Mouse (Mus musculus): ENCODE results near the gene Hist1h2be. TPM values are rescaled to one million over a fixed set of nuclear protein-coding genes. Genes with fewer than 3 reads are reported as not detected.

Gene Hist1h2be
- total RNA-seq, 2 experiments from 2014 or later: 39.8 to 202 TPM

GRCm38 (mm10) chr13:23534368-23535131, 86.4 kb downstream of the Hist1h2be start:
- ATAC-seq (replicated peaks; ENCODE audit: low FRiP score, poor library complexity, severe bottlenecking): peak; percentile 23

Other genes with a start within 250 kb of the Hist1h2be start
Only the 30 nearest of the 36 such genes appear.
- not detected in 2 replicates for gene Btn2a2, start 132.3 kb downstream of the Hist1h2be start, total RNA-seq (2015; ENCODE audit: low replicate concordance)
- gene Btn2a2, start 132.3 kb downstream of the Hist1h2be start, total RNA-seq (2017; ENCODE audit: low replicate concordance): not detected in 2 replicates
- 323 and 492 TPM in 2 replicates for gene Hist1h4h, start 90.1 kb downstream of the Hist1h2be start, total RNA-seq (2015; ENCODE audit: low replicate concordance)
- gene Hist1h4h, start 90.1 kb downstream of the Hist1h2be start, total RNA-seq (2017; ENCODE audit: low replicate concordance): 3,110 and 3,215 TPM in 2 replicates
- gene Hist1h2af, start 87.2 kb downstream of the Hist1h2be start, total RNA-seq (2015; ENCODE audit: low replicate concordance): 180 and 320 TPM in 2 replicates
- gene Hist1h2af, start 87.2 kb downstream of the Hist1h2be start, total RNA-seq (2017; ENCODE audit: low replicate concordance): 7,936 and 7,993 TPM in 2 replicates
- 573 TPM in 2 replicates for gene Hist1h3g, start 85.7 kb downstream of the Hist1h2be start, total RNA-seq (2015; ENCODE audit: low replicate concordance)
- 250 and 889 TPM in 2 replicates for gene Hist1h3g, start 85.7 kb downstream of the Hist1h2be start, total RNA-seq (2017; ENCODE audit: low replicate concordance)
- gene Hist1h2bh, start 77.7 kb downstream of the Hist1h2be start, total RNA-seq (2015; ENCODE audit: low replicate concordance): 90.1 and 113 TPM in 2 replicates
- gene Hist1h2bh, start 77.7 kb downstream of the Hist1h2be start, total RNA-seq (2017; ENCODE audit: low replicate concordance): 325 and 367 TPM in 2 replicates
- 145 and 158 TPM in 2 replicates for gene Hist1h3f, start 77.1 kb downstream of the Hist1h2be start, total RNA-seq (2015; ENCODE audit: low replicate concordance)
- 262 and 310 TPM in 2 replicates for gene Hist1h3f, start 77.1 kb downstream of the Hist1h2be start, total RNA-seq (2017; ENCODE audit: low replicate concordance)
- 838 and 1,105 TPM in 2 replicates for gene Hist1h4f, start 69.5 kb downstream of the Hist1h2be start, total RNA-seq (2015; ENCODE audit: low replicate concordance)
- 7,675 and 12,079 TPM in 2 replicates for gene Hist1h4f, start 69.5 kb downstream of the Hist1h2be start, total RNA-seq (2017; ENCODE audit: low replicate concordance)
- gene Hist1h1d, start 67.9 kb downstream of the Hist1h2be start, total RNA-seq (2015; ENCODE audit: low replicate concordance): 59.1 and 59.8 TPM in 2 replicates
- 587 and 674 TPM in 2 replicates for gene Hist1h1d, start 67.9 kb downstream of the Hist1h2be start, total RNA-seq (2017; ENCODE audit: low replicate concordance)
- 238 and 264 TPM in 2 replicates for gene Hist1h3e, start 58.8 kb downstream of the Hist1h2be start, total RNA-seq (2015; ENCODE audit: low replicate concordance)
- gene Hist1h3e, start 58.8 kb downstream of the Hist1h2be start, total RNA-seq (2017; ENCODE audit: low replicate concordance): 387 and 422 TPM in 2 replicates
- gene Hist1h2ae, start 49.9 kb downstream of the Hist1h2be start, total RNA-seq (2015; ENCODE audit: low replicate concordance): 4.2 and 33.5 TPM in 2 replicates
- gene Hist1h2ae, start 49.9 kb downstream of the Hist1h2be start, total RNA-seq (2017; ENCODE audit: low replicate concordance): 1,390 and 1,464 TPM in 2 replicates
- 851 and 976 TPM in 2 replicates for gene Hist1h2bg, start 49.7 kb downstream of the Hist1h2be start, total RNA-seq (2015; ENCODE audit: low replicate concordance)
- 2,677 and 3,057 TPM in 2 replicates for gene Hist1h2bg, start 49.7 kb downstream of the Hist1h2be start, total RNA-seq (2017; ENCODE audit: low replicate concordance)
- 1,210 and 1,460 TPM in 2 replicates for gene Hist1h2bf, start 46.9 kb downstream of the Hist1h2be start, total RNA-seq (2015; ENCODE audit: low replicate concordance)
- 1,557 and 1,840 TPM in 2 replicates for gene Hist1h2bf, start 46.9 kb downstream of the Hist1h2be start, total RNA-seq (2017; ENCODE audit: low replicate concordance)
- gene Hist1h2ad, start 46.7 kb downstream of the Hist1h2be start, total RNA-seq (2015; ENCODE audit: low replicate concordance): 9.0 and 15.1 TPM in 2 replicates
- gene Hist1h2ad, start 46.7 kb downstream of the Hist1h2be start, total RNA-seq (2017; ENCODE audit: low replicate concordance): 2,771 and 6,356 TPM in 2 replicates
- gene Hist1h3d, start 45.4 kb downstream of the Hist1h2be start, total RNA-seq (2015; ENCODE audit: low replicate concordance): 379 and 393 TPM in 2 replicates
- 236 and 363 TPM in 2 replicates for gene Hist1h3d, start 45.4 kb downstream of the Hist1h2be start, total RNA-seq (2017; ENCODE audit: low replicate concordance)
- gene Hist1h4d, start 39.5 kb downstream of the Hist1h2be start, total RNA-seq (2015; ENCODE audit: low replicate concordance): 1,614 and 1,995 TPM in 2 replicates
- 2,133 and 2,242 TPM in 2 replicates for gene Hist1h4d, start 39.5 kb downstream of the Hist1h2be start, total RNA-seq (2017; ENCODE audit: low replicate concordance)
- 1,339 and 1,610 TPM in 2 replicates for gene Hist1h1e, start 1.4 kb upstream of the Hist1h2be start, total RNA-seq (2015; ENCODE audit: low replicate concordance)
- 1,649 and 1,886 TPM in 2 replicates for gene Hist1h1e, start 1.4 kb upstream of the Hist1h2be start, total RNA-seq (2017; ENCODE audit: low replicate concordance)
- 7.5 and 8.3 TPM in 2 replicates for gene Hist1h2ac, start 62.8 kb upstream of the Hist1h2be start, total RNA-seq (2015; ENCODE audit: low replicate concordance)
- 152 and 187 TPM in 2 replicates for gene Hist1h2ac, start 62.8 kb upstream of the Hist1h2be start, total RNA-seq (2017; ENCODE audit: low replicate concordance)
- gene Hist1h2bc, start 63.1 kb upstream of the Hist1h2be start, total RNA-seq (2015; ENCODE audit: low replicate concordance): 84.3 and 136 TPM in 2 replicates
- 401 and 556 TPM in 2 replicates for gene Hist1h2bc, start 63.1 kb upstream of the Hist1h2be start, total RNA-seq (2017; ENCODE audit: low replicate concordance)
- 2.2 TPM in 1 of 2 replicates, not detected in the other for gene Hist1h1t, start 74.7 kb upstream of the Hist1h2be start, total RNA-seq (2015; ENCODE audit: low replicate concordance)
- 3.5 and 8.2 TPM in 2 replicates for gene Hist1h1t, start 74.7 kb upstream of the Hist1h2be start, total RNA-seq (2017; ENCODE audit: low replicate concordance)
- gene Hist1h4c, start 77.3 kb upstream of the Hist1h2be start, total RNA-seq (2015; ENCODE audit: low replicate concordance): 225 and 268 TPM in 2 replicates
- 667 and 1,084 TPM in 2 replicates for gene Hist1h4c, start 77.3 kb upstream of the Hist1h2be start, total RNA-seq (2017; ENCODE audit: low replicate concordance)
- 7.5 and 14.1 TPM in 2 replicates for gene Hfe, start 89.7 kb upstream of the Hist1h2be start, total RNA-seq (2015; ENCODE audit: low replicate concordance)
- 0.77 and 2.2 TPM in 2 replicates for gene Hfe, start 89.7 kb upstream of the Hist1h2be start, total RNA-seq (2017; ENCODE audit: low replicate concordance)
- gene Hist1h1c, start 117.7 kb upstream of the Hist1h2be start, total RNA-seq (2015; ENCODE audit: low replicate concordance): 527 and 533 TPM in 2 replicates
- 3,859 and 4,708 TPM in 2 replicates for gene Hist1h1c, start 117.7 kb upstream of the Hist1h2be start, total RNA-seq (2017; ENCODE audit: low replicate concordance)
- gene Hist1h3c, start 124.5 kb upstream of the Hist1h2be start, total RNA-seq (2015; ENCODE audit: low replicate concordance): 412 and 474 TPM in 2 replicates
- gene Hist1h3c, start 124.5 kb upstream of the Hist1h2be start, total RNA-seq (2017; ENCODE audit: low replicate concordance): 1,335 and 2,217 TPM in 2 replicates
- gene Hist1h2bb, start 125.6 kb upstream of the Hist1h2be start, total RNA-seq (2015; ENCODE audit: low replicate concordance): 856 and 1,017 TPM in 2 replicates
- 7,682 and 13,399 TPM in 2 replicates for gene Hist1h2bb, start 125.6 kb upstream of the Hist1h2be start, total RNA-seq (2017; ENCODE audit: low replicate concordance)
- gene Hist1h2ab, start 130.0 kb upstream of the Hist1h2be start, total RNA-seq (2015; ENCODE audit: low replicate concordance): 222 and 372 TPM in 2 replicates
- 5,516 and 10,292 TPM in 2 replicates for gene Hist1h2ab, start 130.0 kb upstream of the Hist1h2be start, total RNA-seq (2017; ENCODE audit: low replicate concordance)
- 1,233 and 1,450 TPM in 2 replicates for gene Hist1h3b, start 131.1 kb upstream of the Hist1h2be start, total RNA-seq (2015; ENCODE audit: low replicate concordance)
- 1,686 and 1,833 TPM in 2 replicates for gene Hist1h3b, start 131.1 kb upstream of the Hist1h2be start, total RNA-seq (2017; ENCODE audit: low replicate concordance)
- 331 and 380 TPM in 2 replicates for gene Hist1h4b, start 135.9 kb upstream of the Hist1h2be start, total RNA-seq (2015; ENCODE audit: low replicate concordance)
- gene Hist1h4b, start 135.9 kb upstream of the Hist1h2be start, total RNA-seq (2017; ENCODE audit: low replicate concordance): 1,134 and 2,811 TPM in 2 replicates
- gene Hist1h4a, start 140.1 kb upstream of the Hist1h2be start, total RNA-seq (2015; ENCODE audit: low replicate concordance): 142 and 188 TPM in 2 replicates
- gene Hist1h4a, start 140.1 kb upstream of the Hist1h2be start, total RNA-seq (2017; ENCODE audit: low replicate concordance): 706 and 1,369 TPM in 2 replicates
- gene Hist1h3a, start 141.3 kb upstream of the Hist1h2be start, total RNA-seq (2015; ENCODE audit: low replicate concordance): 238 and 271 TPM in 2 replicates
- gene Hist1h3a, start 141.3 kb upstream of the Hist1h2be start, total RNA-seq (2017; ENCODE audit: low replicate concordance): 723 and 806 TPM in 2 replicates
- gene Hist1h1a, start 142.5 kb upstream of the Hist1h2be start, total RNA-seq (2015; ENCODE audit: low replicate concordance): 666 and 715 TPM in 2 replicates
- gene Hist1h1a, start 142.5 kb upstream of the Hist1h2be start, total RNA-seq (2017; ENCODE audit: low replicate concordance): 4,010 and 6,111 TPM in 2 replicates